Mouse (Mus musculus): ENCODE data around the gene Senp1.

The Senp1 gene

GRCm38 (mm10) chr15:97999991-98000390 lies 93.6 kb downstream of the Senp1 start:
- DNase-seq, result no peak

GRCm38 (mm10) chr15:97999546-97999945 lies 94.0 kb downstream of the Senp1 start:
- DNase-seq, result no peak

DNA sequence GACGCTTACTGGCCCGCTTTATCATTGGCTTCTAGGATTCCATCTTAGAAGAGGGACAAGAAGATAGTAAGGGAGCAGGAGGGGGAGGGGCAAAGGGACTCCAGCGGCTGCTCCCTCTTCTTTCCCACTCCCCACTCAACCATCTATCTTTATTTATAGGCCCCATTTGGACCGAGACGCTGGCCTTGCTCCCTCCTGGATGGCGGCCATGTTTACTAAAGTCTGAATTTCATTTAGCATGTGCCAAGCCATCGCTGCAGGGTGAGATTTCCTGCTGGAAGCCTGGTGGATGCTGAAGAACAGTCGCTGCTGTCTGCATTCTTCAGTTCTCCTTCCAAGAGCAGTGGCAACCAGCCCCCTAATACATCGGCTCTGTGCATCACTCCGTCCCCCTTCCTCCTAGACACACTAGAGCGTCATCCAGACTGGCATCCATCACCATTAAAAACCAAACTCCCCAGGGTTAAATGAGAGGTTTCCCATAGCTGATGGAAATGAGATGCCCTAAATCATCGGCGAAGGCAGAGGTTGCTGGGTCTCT lies 96.8 kb downstream of the Senp1 start:
- DNase-seq, result no peak

DNA sequence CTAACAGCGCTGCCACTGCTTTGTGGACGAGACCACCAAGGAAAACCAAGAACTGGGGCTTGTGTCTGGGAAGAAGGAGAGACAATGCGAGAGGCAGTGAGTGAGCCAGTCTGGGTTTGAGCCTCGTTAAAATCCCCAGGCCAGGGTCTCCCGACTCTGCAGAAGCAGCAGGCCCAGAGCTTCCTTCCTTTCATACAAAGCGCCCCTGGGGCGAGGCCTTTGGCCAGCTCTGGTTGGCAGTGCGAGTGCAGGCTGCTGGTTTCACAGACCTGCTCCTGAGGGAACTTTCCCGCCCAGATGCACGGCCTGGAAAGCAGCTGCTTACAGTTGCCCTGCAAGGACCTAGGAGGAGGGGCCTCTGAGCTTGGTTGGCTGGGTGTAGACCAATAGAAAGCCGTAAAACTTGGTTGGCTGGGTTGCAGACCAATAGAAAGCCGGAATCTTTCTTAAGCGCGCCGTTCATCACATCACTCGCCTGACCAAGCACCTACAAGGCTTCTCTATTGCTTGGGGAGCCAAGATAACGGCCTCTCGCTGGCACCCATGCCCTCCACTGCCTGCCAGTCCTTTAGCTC lies 100.7 kb downstream of the Senp1 start:
- peak; percentile 99 for DNase-seq

- no peak for DNase-seq
Observed at GRCm38 (mm10) chr15:97992027-97992711, 101.4 kb downstream of the Senp1 start.

DNA sequence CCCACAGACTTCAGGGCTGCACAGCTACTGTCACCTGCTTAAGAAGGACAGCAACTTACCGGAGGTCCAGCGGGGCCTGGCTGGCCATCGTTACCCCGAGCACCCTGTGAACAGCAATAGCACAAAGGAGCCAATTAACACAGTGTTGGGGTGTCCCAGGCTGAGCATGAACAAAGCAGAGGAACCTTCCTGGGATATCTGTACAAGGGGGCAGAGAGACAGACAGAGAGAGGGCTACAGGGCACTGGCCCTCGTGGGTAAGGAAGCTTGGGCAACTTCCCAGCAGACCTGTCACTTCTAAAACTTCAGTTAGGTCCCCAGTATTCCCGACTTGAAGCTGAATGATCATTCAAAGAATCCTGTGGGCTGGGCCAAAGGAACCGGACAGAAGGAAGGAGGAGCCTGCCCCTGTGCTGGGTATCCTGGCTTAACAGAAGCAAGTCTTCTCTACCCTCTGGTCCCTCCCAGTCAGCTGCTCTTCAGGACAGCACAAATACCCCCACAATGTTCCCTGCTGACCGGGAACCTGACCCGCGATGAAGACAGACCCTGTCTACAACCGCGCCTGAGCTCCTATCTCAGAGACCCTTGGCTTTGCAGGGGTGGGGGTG lies 102.2 kb downstream of the Senp1 start:
- no peak for DNase-seq

DNA sequence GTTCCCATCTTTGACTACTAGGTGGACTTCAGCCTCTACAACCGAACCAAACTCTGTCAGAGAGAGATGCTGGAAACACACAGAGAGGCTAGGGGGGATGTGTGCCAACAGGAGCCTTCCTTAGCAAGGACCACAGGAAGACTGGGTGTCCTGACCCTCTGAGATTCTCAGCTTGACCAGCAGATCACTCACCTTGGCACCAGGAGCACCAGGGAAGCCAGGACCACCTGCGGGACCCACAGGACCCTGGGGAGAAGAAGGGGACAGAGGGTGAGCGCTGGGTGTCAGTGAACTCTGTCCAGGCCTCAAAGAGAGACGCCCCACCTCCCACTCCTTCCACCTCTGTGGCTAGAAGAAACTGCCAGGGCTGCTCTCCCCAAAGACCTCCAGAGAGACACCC lies 102.8 kb downstream of the Senp1 start:
- DNase-seq, result no peak

DNA sequence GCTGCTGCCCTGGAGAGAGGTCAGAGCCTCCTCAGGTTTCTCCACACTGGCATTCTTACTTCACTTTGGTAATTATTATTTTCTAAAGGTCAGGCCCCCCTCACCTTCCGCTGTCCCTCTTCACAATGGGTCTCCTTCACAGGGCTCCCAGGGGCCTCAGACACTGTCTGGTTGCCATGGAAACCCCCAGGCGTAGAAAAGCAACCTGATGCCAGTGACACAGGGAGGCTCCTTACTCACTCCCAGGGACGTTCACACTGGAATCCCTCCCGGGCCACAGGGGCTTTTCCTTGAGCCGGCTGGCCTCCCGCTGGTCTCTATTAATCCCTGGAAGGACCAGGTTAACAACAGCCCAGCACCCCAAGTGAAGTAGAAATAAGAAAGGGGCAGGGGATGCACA lies 103.4 kb downstream of the Senp1 start:
- DNase-seq, result no peak

DNA sequence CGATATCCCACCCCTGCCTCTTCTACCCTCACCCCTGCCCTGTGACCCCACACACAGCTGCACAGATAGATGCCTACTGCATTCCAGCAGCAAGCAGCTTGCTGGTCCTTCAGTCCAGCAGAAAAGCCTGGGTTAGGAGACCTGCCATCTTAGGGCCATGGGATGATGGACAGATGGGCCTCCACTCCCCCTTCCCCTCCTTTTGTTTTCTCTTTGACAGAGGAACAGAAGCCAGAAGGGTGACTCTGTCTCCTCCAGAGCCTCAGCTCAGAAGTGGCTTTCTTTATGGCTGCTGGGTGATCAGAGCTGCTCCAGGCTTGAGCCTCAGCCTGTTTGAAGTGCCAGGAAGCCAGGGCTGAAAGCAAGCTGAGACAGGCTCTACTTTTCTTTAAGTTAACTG lies 104.0 kb downstream of the Senp1 start:
- no peak for DNase-seq
